Mouse (Mus musculus) spleen, postnatal 14 days (tissue): ENCODE measurements around the gene Rpp14.

Experiments
- DNase-seq, 2 experiments: peaks; one replicate each; pipeline ENCODE4 v3.0.0; 2021 to 2022; ENCODE audit warnings: low spot score in 2 of 2

Gene Rpp14

GRCm38 (mm10) chr14:8080165-8080679 lies at the start of gene Rpp14:
TSS of gene Rpp14 (plus strand) at chr14:8080367.
- peak; percentile 89 to 94 for DNase-seq

- no peak for DNase-seq
Measured at GRCm38 (mm10) chr14:8030535-8030934, 49.6 kb upstream of the Rpp14 start.

GRCm38 (mm10) chr14:8032087-8032944 lies 47.9 kb upstream of the Rpp14 start:
- DNase-seq, result no peak

GRCm38 (mm10) chr14:8034561-8034960 lies 45.6 kb upstream of the Rpp14 start:
- no peak for DNase-seq

GRCm38 (mm10) chr14:8035951-8036350 lies 44.2 kb upstream of the Rpp14 start:
- DNase-seq, result no peak

GRCm38 (mm10) chr14:8036406-8036805 lies 43.8 kb upstream of the Rpp14 start:
- DNase-seq, result no peak

- DNase-seq, result no peak
Measured at GRCm38 (mm10) chr14:8038150-8038549, 42.0 kb upstream of the Rpp14 start.

- no peak for DNase-seq
Measured at GRCm38 (mm10) chr14:8038791-8039448, 41.2 kb upstream of the Rpp14 start.

GRCm38 (mm10) chr14:8040179-8040578 lies 40.0 kb upstream of the Rpp14 start:
- DNase-seq, result no peak

GRCm38 (mm10) chr14:8040911-8041678 lies 39.1 kb upstream of the Rpp14 start:
- no peak for DNase-seq

- DNase-seq, result no peak
Measured at GRCm38 (mm10) chr14:8042120-8042519, 38.0 kb upstream of the Rpp14 start.

GRCm38 (mm10) chr14:8042577-8042976 lies 37.6 kb upstream of the Rpp14 start:
- DNase-seq, result no peak

- peak in 1 of 2 experiments; percentile 7 for DNase-seq
Measured at GRCm38 (mm10) chr14:8044330-8044729, 35.8 kb upstream of the Rpp14 start.

GRCm38 (mm10) chr14:8044786-8045185 lies 35.4 kb upstream of the Rpp14 start:
- no peak for DNase-seq

- no peak for DNase-seq
Measured at GRCm38 (mm10) chr14:8045187-8045846, 34.9 kb upstream of the Rpp14 start.

- no peak for DNase-seq
Measured at GRCm38 (mm10) chr14:8046839-8047238, 33.3 kb upstream of the Rpp14 start.

- no peak for DNase-seq
Measured at GRCm38 (mm10) chr14:8049334-8049733, 30.8 kb upstream of the Rpp14 start.

GRCm38 (mm10) chr14:8051869-8052268 lies 28.3 kb upstream of the Rpp14 start:
- DNase-seq, result no peak

GRCm38 (mm10) chr14:8052661-8053060 lies 27.5 kb upstream of the Rpp14 start:
- no peak for DNase-seq

- no peak for DNase-seq
Measured at GRCm38 (mm10) chr14:8054310-8055102, 25.7 kb upstream of the Rpp14 start.

GRCm38 (mm10) chr14:8056076-8056475 lies 24.1 kb upstream of the Rpp14 start:
- no peak for DNase-seq
